Mouse (Mus musculus): Measurements from ENCODE around the gene Hmg20b.

Gene Hmg20b

DNA sequence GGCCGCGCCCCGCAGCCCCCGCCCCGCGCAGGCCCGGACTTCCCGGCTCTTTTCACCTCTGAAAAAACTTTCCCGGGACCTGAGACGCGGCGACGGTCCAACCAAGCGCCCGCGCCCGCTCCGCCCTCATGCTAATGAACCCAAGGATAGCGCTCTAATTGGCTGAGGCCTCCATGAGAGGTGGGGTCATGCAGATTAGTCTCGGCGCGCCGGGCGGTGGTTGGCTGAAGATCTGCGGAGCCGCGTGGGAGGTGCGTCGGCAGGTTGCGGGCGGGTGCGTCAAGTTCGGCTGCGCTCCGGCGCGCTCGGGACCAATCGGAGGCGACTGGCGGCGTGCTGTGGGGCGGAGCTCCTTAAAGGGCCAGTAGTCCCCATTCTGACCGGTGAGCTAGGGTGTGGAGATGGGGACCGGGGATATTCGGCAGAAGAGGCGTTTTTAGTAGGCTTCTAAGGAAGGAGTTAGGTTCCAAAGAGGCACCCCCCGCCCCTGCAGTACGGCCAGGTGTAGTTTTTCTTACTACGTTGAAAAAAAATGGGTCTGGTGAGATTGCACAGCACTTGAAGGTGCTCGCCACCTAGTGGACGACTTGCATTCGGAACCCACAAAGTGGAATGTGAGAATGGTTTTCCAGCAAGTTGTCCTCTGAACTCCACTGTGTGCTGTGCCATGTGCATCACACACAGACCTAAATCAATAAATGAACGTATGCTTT, at the start of gene Hmg20b:
TSS of gene Hmg20b (minus strand) at position 130 of the 713 bp plus-strand sequence.
- CTCF ChIA-PET, result no interaction called here

DNA sequence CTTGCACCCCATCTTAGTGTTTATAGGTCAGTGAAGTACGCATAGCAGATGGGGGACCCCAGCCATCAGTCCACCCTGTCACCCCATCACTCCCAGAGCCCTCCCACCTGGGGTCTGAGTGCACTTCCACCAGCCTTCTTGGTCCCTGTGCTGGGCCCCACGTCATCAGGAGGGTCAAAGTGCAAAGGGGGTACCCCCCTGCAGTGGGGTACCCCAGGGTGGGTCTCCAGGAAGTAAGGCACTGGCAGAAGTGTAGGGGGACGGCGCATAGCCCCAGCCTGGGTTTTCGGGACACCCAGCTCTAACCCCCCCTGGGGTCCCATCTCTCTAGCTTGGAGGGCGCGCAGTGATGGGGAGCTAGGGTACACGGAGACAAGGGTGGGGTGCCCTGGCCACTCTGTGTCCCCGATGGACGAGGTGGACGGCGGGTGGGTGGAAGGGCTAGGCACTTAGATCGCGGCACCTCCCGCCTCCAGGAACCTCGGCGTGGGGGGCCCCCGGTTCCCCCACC, 49.6 kb upstream of the Hmg20b start:
- CTCF ChIA-PET, result no interaction called here

GRCm38 (mm10) chr10:81399296-81399695, 49.0 kb upstream of the Hmg20b start:
- CTCF ChIA-PET, result no interaction called here

DNA sequence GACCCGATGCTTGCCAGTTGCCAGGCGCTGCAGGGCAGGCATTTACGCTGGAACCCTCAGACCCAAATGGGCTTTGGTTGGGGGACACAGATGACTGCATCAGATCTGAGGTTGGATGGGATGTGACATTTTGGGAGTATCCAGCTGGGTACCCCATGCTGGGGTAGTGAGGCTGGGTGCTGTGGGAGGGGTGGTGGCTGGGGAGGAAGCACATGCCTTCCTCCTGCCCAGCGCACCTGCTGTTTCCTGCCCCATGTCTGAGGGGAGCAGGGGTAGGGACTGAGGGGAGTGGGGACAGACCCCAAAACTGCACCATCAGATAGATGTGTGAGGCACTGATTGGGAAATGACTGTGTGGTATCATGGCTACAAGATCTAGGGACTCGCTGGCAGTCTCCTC, 46.5 kb upstream of the Hmg20b start:
- CTCF ChIA-PET, result no interaction called here

DNA sequence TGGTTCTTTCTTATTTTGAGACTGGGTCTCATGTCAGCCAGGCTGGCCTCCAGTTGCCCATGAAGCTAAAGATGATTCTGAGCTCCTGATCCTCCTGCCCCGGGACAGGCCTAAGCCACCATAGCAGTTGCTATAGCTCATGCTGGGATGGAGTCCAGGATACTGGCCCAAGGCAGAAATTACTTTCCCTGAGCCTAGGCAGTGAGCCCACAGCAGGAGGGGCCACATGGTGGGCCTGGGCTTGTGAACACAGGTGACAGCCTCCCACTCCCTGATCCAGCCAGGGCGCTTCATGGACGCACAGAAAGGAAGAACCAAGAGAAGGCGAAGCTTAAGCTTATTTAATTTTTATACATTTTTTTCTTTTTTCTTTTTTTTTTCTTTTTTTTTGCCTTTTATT, 45.6 kb upstream of the Hmg20b start:
- CTCF ChIA-PET, result interaction anchor here (0.9 to 1.3 kb wide), 4 partner anchors 10 to 56 kb away, joined by 3 to 22 read pairs (median 4); no protein-coding TSS in a partner anchor

DNA sequence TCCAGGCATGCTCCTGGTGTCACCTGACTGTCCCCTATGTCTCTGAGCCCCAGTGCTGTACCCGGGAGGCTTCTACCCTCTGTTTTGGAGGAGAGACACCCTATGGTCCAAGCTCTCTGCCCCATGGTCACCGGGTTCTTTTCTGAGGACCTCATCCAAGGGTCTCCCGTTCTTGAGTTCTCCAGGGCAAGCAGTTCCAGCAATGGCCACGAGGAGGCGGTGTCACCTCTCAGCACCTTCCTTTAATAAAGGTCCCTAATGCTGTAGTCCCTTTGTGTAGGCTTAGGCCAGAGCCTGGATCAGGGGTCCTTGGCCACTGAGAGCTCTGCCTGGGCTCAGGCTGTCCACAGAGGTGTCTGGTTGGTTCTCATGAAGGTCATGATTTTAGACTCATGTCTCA, 44.8 kb upstream of the Hmg20b start:
- CTCF ChIA-PET, result interaction anchor here (1.1 to 1.7 kb wide), 4 partner anchors 10 to 57 kb away, joined by 3 to 22 read pairs (median 4); partner anchors contain the start of genes Dohh and Gm48551

GRCm38 (mm10) chr10:81393456-81394063, 43.3 kb upstream of the Hmg20b start:
- CTCF ChIA-PET, result interaction anchor here (0.6 to 1.7 kb wide), 3 partner anchors 9 to 461 kb away, joined by 3 to 5 read pairs (median 3); partner anchors contain the start of genes Dohh and Gm48551

GRCm38 (mm10) chr10:81392781-81393185, 42.5 kb upstream of the Hmg20b start, which contains the start of gene Smim24:
Gene Smim24, plus strand, starts transcription at chr10:81393051.
- CTCF ChIA-PET, result interaction anchor here (0.6 kb wide), 1 partner anchor 461 kb away, joined by 3 read pairs; no protein-coding TSS in a partner anchor

DNA sequence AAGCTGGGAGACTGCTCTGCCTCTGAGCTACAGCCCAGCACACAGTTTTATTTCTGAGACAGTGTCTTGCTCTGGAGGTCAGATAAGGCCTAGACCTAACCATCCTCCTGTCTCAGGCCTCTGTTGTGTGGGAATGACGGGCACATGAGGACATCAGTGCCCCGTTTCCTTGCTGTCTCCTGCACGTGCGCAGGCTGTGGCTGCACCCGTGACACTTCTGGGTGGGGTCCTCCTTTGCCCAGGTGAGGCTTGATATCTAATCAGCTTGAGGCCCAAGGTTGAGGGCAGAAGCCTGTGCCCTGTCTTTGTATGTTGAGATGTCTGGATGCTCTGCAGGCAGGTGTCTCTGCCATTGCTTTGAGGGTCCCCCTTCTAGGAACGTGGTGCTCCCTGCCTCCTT, 42.0 kb upstream of the Hmg20b start:
- CTCF ChIA-PET, result interaction anchor here (0.6 kb wide), 1 partner anchor 1603 kb away, joined by 3 read pairs; no protein-coding TSS in a partner anchor

DNA sequence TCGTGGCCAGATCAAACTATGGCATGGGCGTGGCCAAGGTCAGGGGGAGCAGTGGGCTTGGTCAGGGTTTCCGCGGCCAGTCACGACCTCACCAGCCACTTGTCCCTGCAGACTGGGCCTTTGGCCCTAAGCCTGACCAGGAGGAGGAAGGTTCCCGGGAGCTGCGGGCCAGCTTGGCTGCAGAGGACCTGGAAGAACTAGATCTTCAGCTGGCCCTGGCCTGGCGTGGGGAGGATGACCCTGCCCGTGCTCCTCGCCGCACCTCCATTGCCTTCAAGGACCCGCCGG, 40.3 kb upstream of the Hmg20b start:
- CTCF ChIA-PET, result interaction anchor here (1.1 kb wide), 2 partner anchors 61 to 152 kb away, joined by 3 read pairs; no protein-coding TSS in a partner anchor

DNA sequence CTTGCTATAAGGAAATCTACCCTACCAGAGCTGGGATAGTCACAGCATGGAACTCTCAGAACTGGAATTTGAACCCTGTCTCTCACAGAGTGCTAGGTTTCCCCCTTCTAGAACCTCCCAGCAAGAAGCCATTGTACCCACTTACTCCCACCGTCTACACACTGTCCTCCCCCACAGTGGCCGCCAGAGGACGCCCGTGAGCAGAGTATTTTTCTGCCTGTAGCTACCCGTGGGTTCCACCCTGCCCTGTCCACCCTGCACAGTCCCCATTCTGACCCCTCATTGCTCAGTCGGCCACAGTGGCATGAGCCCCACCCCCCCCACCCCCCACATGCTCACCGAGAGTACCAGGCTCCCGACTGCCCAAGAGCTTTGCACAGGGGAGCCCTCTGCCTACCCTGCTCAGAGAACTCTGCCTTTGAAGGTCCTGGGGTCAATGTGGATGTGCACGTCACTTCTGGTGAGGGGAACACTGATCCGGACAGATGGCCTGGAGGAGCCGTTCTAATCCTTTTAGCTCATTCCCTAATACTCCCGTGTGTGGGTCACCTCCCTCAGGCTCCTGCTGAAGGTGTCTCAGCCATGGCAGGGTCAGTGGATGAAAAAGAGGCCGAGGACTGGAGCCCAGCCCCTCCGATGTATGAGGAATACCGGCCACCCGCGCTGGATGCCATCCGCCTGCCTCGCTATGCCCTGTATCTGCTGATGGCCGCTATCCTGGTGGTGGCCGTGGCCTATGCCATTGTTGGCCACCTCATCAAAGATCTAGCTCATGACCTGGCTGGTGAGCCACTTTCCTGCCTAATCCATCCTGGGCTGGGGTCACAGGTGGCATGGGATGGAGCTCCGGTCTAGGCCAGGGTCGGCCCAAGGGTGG, 39.8 kb upstream of the Hmg20b start:
- CTCF ChIA-PET, result interaction anchor here (1.1 kb wide), 2 partner anchors 62 to 152 kb away, joined by 3 read pairs; no protein-coding TSS in a partner anchor

DNA sequence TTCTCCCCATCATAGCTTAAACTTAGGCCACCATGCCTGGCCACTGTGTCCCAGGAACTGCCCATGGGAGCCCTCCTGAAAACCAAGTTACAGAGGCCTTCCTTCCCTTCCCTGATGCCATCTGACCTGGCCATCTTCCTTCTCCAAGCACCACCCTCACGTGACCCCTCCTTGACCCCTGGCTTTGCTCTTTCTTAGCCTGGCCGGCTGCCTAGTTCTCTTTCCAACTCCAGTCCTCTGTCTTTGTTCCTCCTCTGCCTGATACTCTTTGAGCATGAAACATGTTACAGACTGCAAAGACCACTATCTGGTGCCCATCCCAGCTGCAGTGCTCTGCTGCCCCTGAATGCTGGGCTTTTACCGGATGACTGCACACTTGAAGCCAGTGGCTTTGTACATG, 39.1 kb upstream of the Hmg20b start:
- CTCF ChIA-PET, result interaction anchor here (1.1 kb wide), 1 partner anchor 63 kb away, joined by 3 read pairs; no protein-coding TSS in a partner anchor

DNA sequence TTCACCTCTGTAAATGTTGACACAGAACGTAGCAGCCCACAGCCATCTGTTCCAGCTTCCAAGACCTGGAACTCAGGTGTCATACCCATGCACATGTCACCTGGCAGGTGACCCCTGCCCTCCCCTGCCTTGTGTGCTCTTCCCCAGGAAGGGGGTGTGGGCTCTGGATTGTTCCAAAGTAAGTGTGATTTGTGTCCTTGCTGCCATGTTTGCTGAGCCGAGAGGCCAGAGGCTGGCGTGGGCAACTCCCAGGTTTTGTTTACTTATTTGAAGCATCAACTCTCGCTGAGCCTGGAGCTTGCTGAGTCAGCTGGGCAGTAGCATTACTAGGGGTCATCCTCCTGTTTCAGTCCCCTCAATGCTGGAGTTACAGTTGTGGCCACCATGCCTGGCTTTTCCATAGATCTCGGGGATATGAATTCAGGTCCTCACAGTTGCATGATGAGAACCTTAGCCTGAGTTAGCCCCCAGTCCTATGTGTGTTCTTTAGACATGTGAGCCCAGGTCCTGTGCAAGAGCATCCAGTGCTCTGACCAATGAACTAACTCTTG, 38.3 kb upstream of the Hmg20b start, which contains the start of gene Gm48552:
TSS of gene Gm48552 (plus strand) at position 501 of the 551 bp plus-strand sequence.
- CTCF ChIA-PET, result no interaction called here

DNA sequence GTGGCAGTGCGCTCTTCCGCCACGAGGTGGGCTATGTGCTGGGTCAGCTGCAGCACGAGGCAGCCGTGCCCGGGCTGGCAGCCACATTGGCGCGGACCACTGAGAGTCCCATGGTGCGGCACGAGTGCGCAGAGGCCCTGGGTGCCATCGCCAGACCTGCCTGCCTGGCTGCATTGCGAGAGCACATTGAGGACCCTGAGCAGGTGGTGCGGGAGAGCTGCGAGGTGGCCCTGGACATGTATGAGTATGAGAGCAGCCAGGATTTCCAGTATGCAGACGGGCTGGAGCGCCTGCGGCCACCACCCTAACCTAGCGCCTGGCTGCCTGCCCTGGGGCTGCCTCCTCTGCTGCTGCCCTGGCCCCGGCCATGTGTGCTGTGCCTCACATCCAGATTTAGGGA, 37.4 kb upstream of the Hmg20b start:
- CTCF ChIA-PET, result no interaction called here

- CTCF ChIA-PET, result no interaction called here
Measured at GRCm38 (mm10) chr10:81385603-81386306, 35.5 kb upstream of the Hmg20b start.

DNA sequence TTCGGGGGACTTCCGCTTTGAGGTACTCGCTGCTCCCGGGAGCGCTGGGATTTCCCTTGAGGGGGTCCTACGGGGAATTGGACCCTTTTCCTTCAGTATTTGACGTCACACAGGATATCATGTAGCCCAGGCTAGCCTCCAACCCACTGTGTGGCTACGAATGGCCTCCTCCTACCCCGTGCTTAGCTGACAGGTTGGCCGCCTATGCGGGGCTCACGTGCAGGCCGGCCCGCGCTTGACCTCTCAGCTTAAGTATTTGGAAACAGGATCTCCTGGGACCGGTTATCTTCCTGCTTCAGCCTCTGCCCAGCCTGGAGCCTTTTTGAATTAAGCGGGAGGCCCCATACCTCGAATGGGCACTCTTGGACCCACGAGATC, 34.3 kb upstream of the Hmg20b start:
- CTCF ChIA-PET, result interaction anchor here (0.9 kb wide), 1 partner anchor 10 kb away, joined by 3 read pairs; no protein-coding TSS in a partner anchor

- CTCF ChIA-PET, result interaction anchor here (0.9 kb wide), 1 partner anchor 10 kb away, joined by 3 read pairs; no protein-coding TSS in a partner anchor
Measured at GRCm38 (mm10) chr10:81383802-81384604, 33.7 kb upstream of the Hmg20b start, which contains the start of the genes Dohh and Gm48551. Gene Dohh, plus strand, starts transcription at chr10:81384428. Gene Gm48551, plus strand, starts transcription at chr10:81384466.

DNA sequence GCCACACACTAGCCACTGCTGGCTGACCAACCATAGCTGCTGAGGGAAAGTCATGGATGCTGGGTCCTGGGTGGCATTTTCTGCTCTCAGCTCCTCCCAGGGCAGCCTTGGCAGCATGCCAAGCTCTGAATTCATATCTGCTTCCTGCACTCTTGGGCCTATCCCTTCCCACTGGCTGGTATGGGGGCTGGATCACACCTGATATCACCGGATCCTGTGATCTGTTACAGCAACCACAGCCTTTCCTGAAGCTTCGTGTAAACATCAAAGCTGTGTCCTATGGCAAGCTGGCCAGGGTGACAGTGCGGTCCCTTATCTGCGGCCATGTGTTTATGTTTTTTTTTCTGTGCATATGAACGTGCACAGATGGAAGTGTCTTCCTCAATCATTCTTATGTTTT, 31.8 kb upstream of the Hmg20b start:
- CTCF ChIA-PET, result interaction anchor here (0.6 to 1.0 kb wide), 3 partner anchors 22 to 790 kb away, joined by 3 to 4 read pairs (median 3); no protein-coding TSS in a partner anchor

DNA sequence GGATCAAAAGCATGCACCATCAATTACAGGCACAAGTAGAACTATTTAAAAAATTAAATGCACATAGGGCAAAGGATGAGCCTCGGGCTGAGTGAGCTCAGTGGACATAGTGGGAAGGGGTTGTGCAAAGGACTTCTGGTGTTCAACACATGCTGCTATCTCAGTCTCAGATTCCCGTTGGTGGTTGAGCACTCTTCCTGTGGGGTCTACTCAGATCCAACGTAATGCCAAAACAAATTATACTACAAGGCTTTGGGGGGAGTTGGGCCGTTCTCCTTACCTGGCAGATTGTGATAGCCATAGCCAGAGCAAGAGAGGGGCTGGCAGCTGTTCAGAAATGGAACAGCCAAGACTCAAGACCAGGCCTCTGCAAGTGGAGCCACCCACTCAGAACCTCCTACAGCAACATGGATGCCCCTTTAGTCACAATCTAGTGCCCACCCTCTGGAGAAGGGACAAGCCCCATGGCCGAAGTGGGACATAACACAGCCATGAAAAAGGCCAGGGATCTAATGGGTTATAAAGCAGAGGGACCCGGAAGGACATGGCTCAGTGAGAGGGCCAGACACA, 29.6 kb upstream of the Hmg20b start:
- CTCF ChIA-PET, result no interaction called here
